Mouse (Mus musculus) liver, postnatal 0 days (tissue): ENCODE data around the gene Gm9747.

Experiments
- CTCF ChIP-seq: sonication (generic); IDR thresholded peaks from 2 replicates; pipeline ENCODE4 v1.5.1; 2016; ENCODE audit warnings: antibody characterized with exemption, low read depth
- EP300 ChIP-seq: IDR thresholded peaks from 2 replicates; pipeline ENCODE4 v1.6.1; 2016; ENCODE audit warnings: antibody characterized with exemption, low read depth, mild to moderate bottlenecking

DNA sequence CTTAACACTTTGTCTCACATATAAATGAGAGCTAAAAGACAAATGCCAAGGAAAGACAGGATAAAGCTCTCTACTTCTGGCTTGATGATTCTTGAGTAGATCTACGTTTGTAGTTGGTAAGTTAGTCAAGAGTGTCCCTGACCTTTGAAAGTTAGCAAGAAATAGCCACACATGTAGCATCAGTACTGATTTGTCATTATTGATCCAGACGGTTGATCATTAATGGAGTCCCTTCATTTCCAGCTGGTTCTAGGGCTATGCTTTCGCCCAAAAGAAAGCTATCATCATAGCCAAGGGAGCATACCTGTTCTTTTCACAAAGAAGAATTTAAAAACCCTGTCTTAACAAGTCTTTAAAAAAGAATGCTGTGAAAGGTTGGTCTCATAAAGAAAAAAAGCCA is 1.7 kb downstream of the Gm9747 start:
- no peak for TF ChIP-seq CTCF
- TF ChIP-seq EP300, result peak; percentile 54
